Mouse (Mus musculus) neural tube, embryonic 12.5 days (tissue): ENCODE results near the gene Gpatch2. TPM values are rescaled to one million over a fixed set of nuclear protein-coding genes. Genes with fewer than 3 reads are reported as not detected.

Source experiments
- ATAC-seq: fragments of 200-750 bp; cut with Nextera tagmentation; 2 replicates; pipeline ENCODE4 v1.8.0; 2017; ENCODE audit warnings: low read depth, mild to moderate bottlenecking, moderate TSS enrichment, moderate library complexity; ENCODE audit not compliant: low FRiP score
- H3K27ac ChIP-seq: fragments of 300-500 bp; sonication (generic); 2 replicates; pipeline ENCODE4 v1.5.1; 2016
- H3K27me3 ChIP-seq: fragments of 300-500 bp; sonication (generic); replicated peaks from 2 replicates; pipeline ENCODE4 v1.6.1; 2016; ENCODE audit warnings: mild to moderate bottlenecking
- H3K36me3 ChIP-seq: fragments of 300-500 bp; sonication (generic); 2 replicates; pipeline ENCODE4 v1.6.1; 2016; ENCODE audit warnings: mild to moderate bottlenecking
- H3K4me1 ChIP-seq: fragments of 300-500 bp; sonication (generic); 2 replicates; pipeline ENCODE4 v1.6.1; 2016
- H3K4me2 ChIP-seq: fragments of 300-500 bp; sonication (generic); replicated peaks from 2 replicates; pipeline ENCODE4 v1.6.1; 2016; ENCODE audit warnings: mild to moderate bottlenecking
- H3K4me3 ChIP-seq: fragments of 300-500 bp; sonication (generic); 2 replicates; pipeline ENCODE4 v1.5.1; 2016
- H3K9ac ChIP-seq: fragments of 300-500 bp; sonication (generic); 2 replicates; pipeline ENCODE4 v1.6.1; 2016; ENCODE audit warnings: mild to moderate bottlenecking
- H3K9me3 ChIP-seq: fragments of 300-500 bp; sonication (generic); 2 replicates; pipeline ENCODE4 v1.6.1; 2016; ENCODE audit warnings: mild to moderate bottlenecking
- WGBS: fragments of 180-500 bp; shearing (Covaris S2); methylation state at CpG from one replicate; pipeline ENCODE4 v1.1.7; 2016; 5-methylcytosine and 5-hydroxymethylcytosine counted together
- polyA plus RNA-seq: library from polyadenylated mRNA; unstranded; fragments of >200 nt; fragmentation: Nextera tagmentation; extraction: Ambion mirVana; gene quantifications from 2 replicates; pipeline ENCODE4 v1.2.1, GENCODE M21; 2016

Gene Gpatch2
- polyA plus RNA-seq, 1 experiment from 2014 or later = 25.8 TPM

DNA sequence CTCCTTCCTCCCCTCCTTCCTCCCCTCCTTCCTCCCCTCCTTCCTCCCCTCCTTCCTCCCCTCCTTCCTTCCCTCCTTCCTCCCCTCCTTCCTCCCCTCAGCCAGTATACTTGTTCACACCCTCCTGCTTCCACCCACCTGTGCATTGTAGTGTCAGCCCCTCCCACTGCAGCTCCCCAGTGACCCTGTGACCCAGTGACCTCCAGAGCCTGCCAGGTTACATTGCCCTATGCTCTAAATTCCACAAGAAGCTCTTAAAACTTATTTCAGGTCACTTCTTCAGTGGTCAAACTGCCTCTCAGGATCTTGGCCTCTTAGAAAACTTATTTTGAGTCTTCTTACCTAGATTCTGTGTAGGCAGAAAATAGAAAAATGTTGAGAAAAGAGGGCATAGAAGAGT lies 99.2 kb downstream of the Gpatch2 start:
- H3K4me3 ChIP-seq = no peak overlapping the region
- H3K4me2 ChIP-seq = no peak overlapping the region
- H3K9ac ChIP-seq = no peak overlapping the region
- H3K27ac ChIP-seq = no peak overlapping the region
- H3K9me3 ChIP-seq = no peaks in the 10 kb centered on the region
- ATAC-seq = no peak
- H3K36me3 ChIP-seq = no peaks in the 10 kb centered on the region; the same call in 1 of the 2 replicates
- no peaks in the 10 kb centered on the region for H3K4me1 ChIP-seq
- H3K27me3 ChIP-seq = no peaks in the 10 kb centered on the region

DNA sequence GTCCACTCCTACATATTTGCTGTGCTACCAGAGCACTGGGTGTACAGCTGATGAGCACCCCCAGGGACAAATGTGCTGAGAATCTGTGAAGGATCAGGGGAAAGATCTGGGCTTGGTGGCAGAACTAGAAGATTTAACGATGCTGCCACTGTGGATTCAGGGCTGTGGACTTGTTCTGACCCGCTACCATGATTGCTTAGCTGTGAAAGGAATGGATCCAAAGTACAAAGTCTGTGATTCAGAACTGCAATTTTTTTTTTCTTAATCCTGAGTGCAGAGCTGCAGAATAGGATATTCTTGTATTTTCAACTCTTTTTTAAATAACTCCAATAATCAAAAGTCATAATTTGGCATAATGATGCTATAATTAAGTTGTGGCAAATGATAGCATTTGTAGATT lies 100.5 kb downstream of the Gpatch2 start:
- no peak overlapping the region for H3K4me3 ChIP-seq
- no peaks in the 10 kb centered on the region for H3K9me3 ChIP-seq
- no peaks in the 10 kb centered on the region for H3K27me3 ChIP-seq
- H3K27ac ChIP-seq = no peak overlapping the region
- H3K9ac ChIP-seq = no peak overlapping the region
- WGBS = 94% methylated on average over 2 of the region's 2 CpGs
- H3K4me1 ChIP-seq = no peaks in the 10 kb centered on the region
- H3K4me2 ChIP-seq = no peak overlapping the region
- no peak for ATAC-seq
- no peaks in the 10 kb centered on the region; the same call in 1 of the 2 replicates for H3K36me3 ChIP-seq

DNA sequence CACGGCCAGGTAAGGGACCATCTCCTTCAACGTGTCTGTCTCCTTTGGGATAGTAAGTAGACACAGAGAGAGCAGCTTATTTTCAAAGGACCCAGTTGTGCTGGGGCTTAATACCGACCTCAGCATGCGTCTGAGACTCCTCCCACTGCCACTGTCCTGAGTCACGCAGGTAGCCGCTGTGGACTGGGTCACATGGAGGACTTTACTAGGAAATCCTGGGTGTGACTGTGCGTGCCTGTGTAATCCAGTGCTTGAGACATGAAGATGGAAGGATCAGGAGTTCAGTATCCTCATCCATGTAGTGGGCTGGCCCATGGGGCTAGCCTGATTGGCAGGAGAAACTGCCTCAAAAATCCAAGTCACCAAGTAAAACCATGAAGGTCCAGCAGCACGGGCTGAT lies 101.2 kb downstream of the Gpatch2 start:
- no peaks in the 10 kb centered on the region for H3K27me3 ChIP-seq
- ATAC-seq = no peak
- no peak overlapping the region for H3K27ac ChIP-seq
- H3K4me2 ChIP-seq = no peak overlapping the region
- H3K9ac ChIP-seq = no peak overlapping the region
- H3K4me3 ChIP-seq = no peak overlapping the region
- no peaks in the 10 kb centered on the region for H3K4me1 ChIP-seq
- 87% methylated on average over 8 of the region's 8 CpGs for WGBS
- no peaks in the 10 kb centered on the region for H3K9me3 ChIP-seq
- H3K36me3 ChIP-seq = no peaks in the 10 kb centered on the region; the same call in 1 of the 2 replicates

DNA sequence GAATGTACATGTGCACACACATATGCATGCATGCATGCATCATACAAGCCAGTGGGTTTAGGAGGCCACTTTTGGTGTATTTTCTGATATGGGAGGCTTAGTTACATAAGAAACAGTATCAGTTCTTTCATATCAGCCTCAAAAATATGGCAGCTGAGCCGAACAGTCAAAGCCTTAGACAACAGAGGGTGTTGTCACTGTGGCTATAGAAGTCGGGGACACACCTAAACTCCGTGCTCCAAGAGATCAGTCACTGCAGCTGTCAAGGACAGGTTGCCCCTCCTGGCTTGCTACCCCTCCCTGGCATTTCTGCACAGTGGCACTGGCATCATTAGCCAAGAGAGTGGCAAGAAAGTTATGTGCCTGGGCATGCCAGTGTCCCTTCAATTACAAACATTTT lies 106.5 kb downstream of the Gpatch2 start:
- Histone ChIP-seq H3K4me1 (no peaks in the 10 kb centered on the region), H3K27me3 (no peaks in the 10 kb centered on the region), H3K9me3 (no peaks in the 10 kb centered on the region), H3K27ac (no peak overlapping the region), H3K9ac (no peak overlapping the region), H3K4me2 (no peak overlapping the region), H3K36me3 (no peaks in the 10 kb centered on the region), H3K4me3 (no peak overlapping the region)
- 90% methylated on average over 3 of the region's 3 CpGs for WGBS
- ATAC-seq = no peak

DNA sequence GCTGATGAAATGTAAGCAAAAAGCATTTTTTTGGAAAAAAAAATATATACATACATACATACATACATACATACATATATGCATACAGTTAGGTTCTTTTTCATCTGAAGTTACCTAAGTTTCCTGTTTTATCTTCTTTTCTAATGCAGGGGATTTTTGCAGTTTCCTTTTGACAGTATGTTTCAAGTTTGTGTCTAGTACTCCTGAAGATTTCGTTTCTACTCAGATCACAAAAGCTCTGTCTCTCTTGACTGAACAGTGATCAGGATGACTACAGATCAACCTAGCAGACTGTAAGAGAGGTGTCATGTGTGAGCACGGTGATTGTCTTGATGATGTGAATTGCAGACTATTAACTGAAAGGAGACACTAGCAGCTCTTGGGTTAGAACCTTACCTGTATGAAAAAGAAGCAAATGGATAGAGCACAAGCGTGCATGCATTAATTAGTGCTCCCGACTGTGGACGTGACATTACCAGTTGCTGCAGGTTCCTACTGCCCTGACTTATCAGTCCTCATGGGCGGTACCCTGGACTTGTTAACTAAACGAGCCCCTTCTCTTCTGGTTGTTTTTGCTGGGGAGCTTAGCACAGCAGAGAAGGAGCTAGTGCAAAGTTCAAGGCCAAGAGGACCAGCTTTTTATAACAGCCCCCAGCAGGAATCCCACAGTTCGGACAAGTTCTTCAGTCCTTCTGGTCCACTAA lies 107.3 kb downstream of the Gpatch2 start:
- H3K4me3 ChIP-seq = no peak overlapping the region
- H3K27me3 ChIP-seq = no peaks in the 10 kb centered on the region
- H3K27ac ChIP-seq = no peak overlapping the region
- no peaks in the 10 kb centered on the region for H3K4me1 ChIP-seq
- no peak overlapping the region for H3K4me2 ChIP-seq
- no peaks in the 10 kb centered on the region for H3K9me3 ChIP-seq
- no peak overlapping the region for H3K9ac ChIP-seq
- no peak for ATAC-seq
- 86% methylated on average over 8 of the region's 8 CpGs for WGBS
- no peaks in the 10 kb centered on the region for H3K36me3 ChIP-seq

DNA sequence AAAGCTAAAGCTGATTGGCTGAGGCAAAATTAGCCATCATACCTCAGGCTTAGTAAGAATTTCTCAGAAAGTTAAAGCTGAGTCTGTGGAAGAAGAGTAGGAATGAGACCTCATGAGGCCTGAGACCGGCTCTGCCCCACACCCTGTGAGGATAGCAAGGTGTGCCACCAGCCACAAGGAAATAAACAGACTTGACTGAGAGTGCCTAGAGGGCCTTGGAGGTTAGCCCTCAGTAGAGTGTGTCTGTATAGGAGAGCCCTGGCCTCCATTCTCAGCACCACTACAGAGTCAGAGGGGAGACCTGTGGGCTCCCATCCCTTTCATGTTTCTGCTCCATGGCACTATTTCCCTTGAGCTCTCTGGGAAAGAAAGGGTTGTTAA lies 107.9 kb downstream of the Gpatch2 start:
- H3K4me2 ChIP-seq = no peak overlapping the region
- H3K9me3 ChIP-seq = no peaks in the 10 kb centered on the region
- no peak for ATAC-seq
- no peaks in the 10 kb centered on the region for H3K4me1 ChIP-seq
- no peak overlapping the region for H3K9ac ChIP-seq
- no peaks in the 10 kb centered on the region for H3K27me3 ChIP-seq
- H3K4me3 ChIP-seq = no peak overlapping the region
- H3K36me3 ChIP-seq = no peaks in the 10 kb centered on the region
- H3K27ac ChIP-seq = no peak overlapping the region
- 94% methylated on average over 1 of the region's 1 CpGs for WGBS

DNA sequence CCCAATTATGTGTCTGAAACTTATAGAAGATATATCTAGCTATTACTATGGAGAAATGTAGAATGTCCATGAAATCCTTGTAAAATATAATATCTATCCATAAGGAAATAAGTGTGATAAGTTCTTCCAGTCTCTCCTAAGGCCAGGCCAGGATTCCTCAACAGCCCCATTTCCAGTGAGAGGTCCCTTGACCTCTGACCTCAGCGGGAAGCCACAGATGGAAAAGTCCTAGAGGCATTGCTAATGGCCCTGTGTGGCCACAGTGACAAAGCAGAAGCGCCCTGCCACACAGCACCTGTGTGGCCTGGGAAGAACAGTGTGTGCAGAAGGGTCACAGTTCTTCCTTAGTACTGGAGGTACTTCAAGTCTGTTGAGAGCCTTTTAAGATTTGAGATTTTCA lies 127.2 kb downstream of the Gpatch2 start:
- Histone ChIP-seq H3K27me3 (no peaks in the 10 kb centered on the region), H3K9me3 (no peaks in the 10 kb centered on the region), H3K4me2 (no peak overlapping the region), H3K9ac (no peak overlapping the region), H3K4me3 (no peak overlapping the region), H3K27ac (no peak overlapping the region), H3K36me3 (0 out of 2 replicates have a peak, but pooled peaks cover 8% of the 10 kb centered on the region), H3K4me1 (no peaks in the 10 kb centered on the region)
- no peak for ATAC-seq
- 49% methylated on average over 2 of the region's 2 CpGs for WGBS

DNA sequence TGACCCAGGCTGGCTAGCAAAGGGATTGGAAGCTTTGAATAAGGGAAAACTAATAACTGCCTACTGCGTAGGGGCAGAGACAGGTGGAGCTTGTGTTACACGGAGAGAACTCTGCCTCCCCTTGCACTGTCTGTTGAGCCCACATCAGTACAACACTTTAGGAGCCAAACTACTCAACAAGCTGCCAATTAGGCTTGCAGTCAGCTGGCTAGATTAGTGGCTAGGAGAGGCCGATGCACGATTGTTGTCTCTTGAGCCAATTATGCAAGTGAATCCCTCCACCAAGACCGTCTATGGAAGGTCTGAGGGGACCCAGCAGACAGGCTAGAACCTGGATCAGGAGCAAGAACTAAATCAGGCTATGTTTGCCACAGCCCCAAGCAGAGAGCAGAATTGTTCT lies 129.8 kb downstream of the Gpatch2 start:
- WGBS = 88% methylated on average over 5 of the region's 5 CpGs
- H3K4me3 ChIP-seq = no peak overlapping the region

DNA sequence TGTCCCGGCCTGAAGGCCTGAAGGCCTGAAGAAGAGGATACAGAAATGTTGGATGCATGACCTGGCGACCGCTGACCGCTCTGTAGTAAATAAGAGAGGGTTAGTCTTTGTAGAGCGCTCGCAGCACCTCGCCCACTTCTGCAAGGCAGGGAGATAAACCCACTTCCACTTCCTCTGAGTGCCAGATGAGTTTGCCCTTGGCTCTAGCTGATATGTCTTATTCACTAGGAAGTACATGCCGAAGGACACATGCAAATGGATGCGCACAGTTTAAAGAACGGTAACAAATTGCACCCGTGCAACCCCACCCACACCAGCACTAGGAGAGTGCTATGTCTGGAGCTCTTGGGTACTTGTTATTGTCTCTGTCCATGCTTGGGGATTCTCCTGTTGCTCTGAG lies 131.6 kb downstream of the Gpatch2 start:
- H3K36me3 ChIP-seq = peaks cover 15% of the 10 kb centered on the region; the same call in 1 of the 2 replicates
- H3K27me3 ChIP-seq = no peaks in the 10 kb centered on the region
- no peaks in the 10 kb centered on the region for H3K9me3 ChIP-seq
- H3K4me1 ChIP-seq = no peaks in the 10 kb centered on the region
- H3K9ac ChIP-seq = no peak overlapping the region
- no peak overlapping the region for H3K4me3 ChIP-seq
- no peak for ATAC-seq
- no peak overlapping the region for H3K4me2 ChIP-seq
- WGBS = 92% methylated on average over 11 of the region's 11 CpGs
- no peak overlapping the region for H3K27ac ChIP-seq

More for the DNA sequence above, 129.8 kb downstream of the Gpatch2 start:
- ATAC-seq = no peak
- Histone ChIP-seq H3K36me3 (peaks cover 15% of the 10 kb centered on the region; the same call in 1 of the 2 replicates), H3K9me3 (no peaks in the 10 kb centered on the region), H3K4me1 (no peaks in the 10 kb centered on the region), H3K9ac (no peak overlapping the region), H3K4me2 (no peak overlapping the region), H3K27me3 (no peaks in the 10 kb centered on the region), H3K27ac (no peak overlapping the region)

DNA sequence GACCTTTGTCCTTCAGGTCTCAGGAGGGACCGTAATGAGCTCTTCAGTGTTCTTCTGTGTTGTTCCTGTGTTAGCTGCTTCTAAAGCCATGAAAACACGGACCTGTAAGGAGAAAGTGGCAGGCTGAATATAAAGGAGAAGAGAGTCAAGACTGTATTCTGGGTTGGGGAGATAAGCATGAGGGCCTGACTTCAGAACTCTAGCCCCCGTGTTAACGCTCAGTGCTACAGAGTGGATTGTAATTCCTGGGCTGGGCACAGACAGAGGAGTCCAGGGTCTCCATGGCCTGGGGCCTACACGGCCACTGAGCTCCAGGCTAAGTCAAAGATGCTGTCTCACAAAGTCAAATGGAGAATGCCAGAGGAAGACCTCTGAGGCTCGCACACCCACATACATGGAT lies 132.3 kb downstream of the Gpatch2 start:
- H3K27me3 ChIP-seq = no peaks in the 10 kb centered on the region

DNA sequence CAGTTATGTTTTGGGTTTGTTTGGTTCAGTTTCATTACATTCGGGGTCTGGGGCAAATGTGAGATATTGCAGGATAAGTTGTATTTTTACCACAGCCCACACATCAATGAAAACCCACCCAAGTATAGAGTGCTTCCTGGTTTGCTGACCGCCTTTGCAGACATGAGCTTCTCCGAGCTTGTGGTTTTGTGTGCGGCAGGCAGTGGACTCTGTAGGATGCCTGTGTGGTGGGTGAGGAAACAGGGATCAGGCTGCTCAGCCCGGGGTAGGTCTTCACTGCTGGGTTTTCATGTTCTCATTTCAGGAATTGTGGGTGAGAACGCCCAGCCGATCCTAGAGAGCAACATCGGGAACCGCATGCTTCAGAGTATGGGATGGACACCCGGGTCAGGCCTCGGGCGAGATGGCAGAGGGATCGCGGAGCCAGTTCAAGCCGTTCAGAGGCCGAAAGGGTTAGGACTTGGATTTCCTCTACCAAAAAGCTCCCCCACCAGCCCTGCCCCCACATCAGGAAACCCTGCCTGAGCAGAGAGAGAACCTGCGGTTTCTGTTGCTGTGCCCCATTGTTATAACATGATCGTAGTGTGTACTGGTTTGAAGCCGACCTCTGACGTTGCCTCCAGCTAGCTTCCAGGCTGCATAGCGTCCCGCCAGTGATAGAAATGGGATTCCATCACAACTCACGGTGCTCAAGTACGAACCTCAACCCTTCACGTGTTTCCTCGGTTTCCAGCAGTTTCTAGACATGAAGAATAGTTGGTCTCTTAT lies 132.9 kb downstream of the Gpatch2 start:
- no peaks in the 10 kb centered on the region for H3K27me3 ChIP-seq
- no peak overlapping the region for H3K4me3 ChIP-seq
- H3K9ac ChIP-seq = no peak overlapping the region
- no peak for ATAC-seq
- H3K4me2 ChIP-seq = no peak overlapping the region
- H3K9me3 ChIP-seq = no peaks in the 10 kb centered on the region
- WGBS = 95% methylated on average over 26 of the region's 26 CpGs
- H3K36me3 ChIP-seq = peaks cover 15% of the 10 kb centered on the region; the same call in 1 of the 2 replicates
- H3K27ac ChIP-seq = no peak overlapping the region
- H3K4me1 ChIP-seq = no peaks in the 10 kb centered on the region

More for the DNA sequence above, 132.3 kb downstream of the Gpatch2 start:
- Histone ChIP-seq H3K4me2 (no peak overlapping the region), H3K9ac (no peak overlapping the region), H3K27ac (no peak overlapping the region), H3K9me3 (no peaks in the 10 kb centered on the region), H3K36me3 (peaks cover 15% of the 10 kb centered on the region; the same call in 1 of the 2 replicates), H3K4me1 (no peaks in the 10 kb centered on the region), H3K4me3 (no peak overlapping the region)
- no peak for ATAC-seq
- WGBS = 86% methylated on average over 6 of the region's 6 CpGs

DNA sequence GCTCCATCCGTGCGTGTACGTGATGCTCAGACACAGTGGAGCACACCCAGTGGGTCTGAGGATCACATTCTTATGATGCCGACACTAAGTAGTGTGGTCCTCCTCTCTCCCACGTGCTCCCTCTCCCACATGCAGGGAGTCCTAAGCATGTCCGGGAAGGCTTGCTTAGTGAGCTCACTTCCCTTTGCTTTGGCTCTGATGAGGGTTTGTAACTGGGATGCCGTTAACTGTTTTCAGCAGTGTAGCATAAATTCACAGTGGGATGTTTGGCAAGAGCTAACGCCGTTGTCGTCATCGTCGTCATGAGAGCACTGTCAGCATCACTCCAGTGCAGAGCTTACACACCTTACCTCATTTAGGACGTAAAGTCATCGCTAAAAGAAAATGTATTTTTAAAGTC lies 133.6 kb downstream of the Gpatch2 start:
- Histone ChIP-seq H3K9me3 (no peaks in the 10 kb centered on the region), H3K36me3 (peaks cover 15% of the 10 kb centered on the region; the same call in 1 of the 2 replicates), H3K27me3 (no peaks in the 10 kb centered on the region), H3K4me2 (no peak overlapping the region), H3K4me1 (no peaks in the 10 kb centered on the region), H3K4me3 (no peak overlapping the region), H3K27ac (no peak overlapping the region), H3K9ac (no peak overlapping the region)
- WGBS = 92% methylated on average over 14 of the region's 14 CpGs
- ATAC-seq = no peak
